Mouse (Mus musculus) liver, postnatal 0 days (tissue): ENCODE results near the gene Zfp668. TPM values are rescaled to one million over a fixed set of nuclear protein-coding genes. Genes with fewer than 3 reads are reported as not detected.

Experiments used
- ATAC-seq: fragments of 200-750 bp; cut with Nextera tagmentation; 2 replicates; pipeline ENCODE4 v1.8.0; 2017; ENCODE audit warnings: mild to moderate bottlenecking, moderate library complexity
- DNase-seq: peaks from one replicate; pipeline ENCODE4 v3.0.0-alpha.2; 2016
- H3K27ac ChIP-seq: fragments of 300-500 bp; sonication (generic); 2 replicates; pipeline ENCODE4 v1.5.1; 2014; ENCODE audit warnings: antibody characterized with exemption, moderate library complexity, mild to moderate bottlenecking, low read depth
- H3K27me3 ChIP-seq: fragments of 300-500 bp; sonication (generic); 2 replicates; pipeline ENCODE4 v1.6.1; 2014; ENCODE audit warnings: low read length, control low read depth, mixed read lengths; ENCODE audit not compliant: insufficient read depth
- H3K36me3 ChIP-seq: fragments of 300-500 bp; sonication (generic); replicated peaks from 2 replicates; pipeline ENCODE4 v1.6.1; 2014; ENCODE audit warnings: mild to moderate bottlenecking, control low read depth, low read length, moderate library complexity, mixed read lengths; ENCODE audit not compliant: insufficient read depth
- H3K4me1 ChIP-seq: fragments of 300-500 bp; sonication (generic); 2 replicates; pipeline ENCODE4 v1.6.1; 2014; ENCODE audit warnings: antibody characterized with exemption, mild to moderate bottlenecking, control low read depth; ENCODE audit not compliant: insufficient read depth
- H3K4me2 ChIP-seq: fragments of 300-500 bp; sonication (generic); 2 replicates; pipeline ENCODE4 v1.6.1; 2014; ENCODE audit warnings: low read depth, mild to moderate bottlenecking, low read length, moderate library complexity, mixed read lengths
- H3K4me3 ChIP-seq: fragments of 300-500 bp; sonication (generic); 2 replicates; pipeline ENCODE4 v1.5.1; 2014; ENCODE audit warnings: low read depth, low read length
- H3K9ac ChIP-seq: fragments of 300-500 bp; sonication (generic); replicated peaks from 2 replicates; pipeline ENCODE4 v1.6.1; 2014; ENCODE audit warnings: mild to moderate bottlenecking, moderate library complexity
- H3K9me3 ChIP-seq: fragments of 300-500 bp; sonication (generic); 2 replicates; pipeline ENCODE4 v1.6.1; 2016; ENCODE audit warnings: mild to moderate bottlenecking, control low read depth, low read length, mixed read lengths
- CTCF ChIP-seq: sonication (generic); IDR thresholded peaks from 2 replicates; pipeline ENCODE4 v1.5.1; 2016; ENCODE audit warnings: antibody characterized with exemption, low read depth
- EP300 ChIP-seq: IDR thresholded peaks from 2 replicates; pipeline ENCODE4 v1.6.1; 2016; ENCODE audit warnings: antibody characterized with exemption, low read depth, mild to moderate bottlenecking
- WGBS: fragments of 180-500 bp; shearing (Covaris S2); extraction: QIAGEN DNeasy Blood & Tissue Kit; methylation state at CpG from one replicate; pipeline ENCODE4 v1.1.7; 2014; ENCODE audit not compliant: insufficient replicate concordance; 5-methylcytosine and 5-hydroxymethylcytosine counted together
- polyA plus RNA-seq: library from polyadenylated mRNA; unstranded; fragments of >200 nt; fragmentation: Nextera tagmentation; extraction: Ambion mirVana; gene quantifications from 2 replicates; pipeline ENCODE4 v1.2.1, GENCODE M21; 2015

Zfp668 gene
- polyA plus RNA-seq, 1 experiment from 2014 or later = 4.5 TPM

DNA sequence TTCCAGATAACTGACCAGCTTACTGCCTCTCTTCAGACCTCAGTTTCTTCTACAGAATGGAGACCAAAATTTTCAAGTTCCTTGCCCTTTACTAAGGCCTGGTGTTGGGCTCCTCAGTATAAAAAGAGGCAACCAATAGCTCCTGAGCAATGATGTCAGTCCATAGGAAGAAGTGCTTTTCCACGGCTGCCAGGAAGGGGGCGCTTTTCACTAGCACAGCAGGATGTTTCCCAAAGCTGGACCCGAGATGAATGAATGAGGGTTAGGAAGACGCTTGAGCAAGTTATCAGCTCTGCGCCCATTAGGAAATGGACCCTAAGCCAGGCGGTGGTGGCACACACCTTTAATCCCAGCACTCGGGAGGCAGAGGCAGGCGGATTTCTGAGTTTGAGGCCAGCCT lies 44.9 kb upstream of the Zfp668 start:
- ATAC-seq = peak; percentile 15; the same call in 1 of the 2 replicates
- Histone ChIP-seq H3K4me3 (no peak overlapping the region), H3K9me3 (no peaks in the 10 kb centered on the region), H3K27ac (peak overlapping the region; percentile 86), H3K4me2 (no peak overlapping the region), H3K27me3 (no peaks in the 10 kb centered on the region), H3K4me1 (peaks cover 22% of the 10 kb centered on the region), H3K9ac (no peak overlapping the region), H3K36me3 (peaks cover 19% of the 10 kb centered on the region; the same call in 1 of the 2 replicates)
- DNase-seq = peak; percentile 65
- TF ChIP-seq EP300 (no peak), CTCF (peak; percentile 71)
- 50% methylated on average over 8 of the region's 8 CpGs for WGBS

GRCm38 (mm10) chr7:127919290-127919689 lies 42.7 kb upstream of the Zfp668 start:
- TF ChIP-seq CTCF (peak; percentile 58), EP300 (no peak)
- Histone ChIP-seq H3K27ac (no peak overlapping the region), H3K4me2 (no peak overlapping the region), H3K4me3 (no peak overlapping the region), H3K9me3 (no peaks in the 10 kb centered on the region), H3K9ac (no peak overlapping the region), H3K36me3 (peaks cover 14% of the 10 kb centered on the region), H3K27me3 (no peaks in the 10 kb centered on the region), H3K4me1 (peaks cover 18% of the 10 kb centered on the region)
- DNase-seq = peak; percentile 57
- 0 out of 2 replicates have a peak, but pooled peaks have one; percentile 6 for ATAC-seq
- 70% methylated on average over 7 of the region's 7 CpGs for WGBS

DNA sequence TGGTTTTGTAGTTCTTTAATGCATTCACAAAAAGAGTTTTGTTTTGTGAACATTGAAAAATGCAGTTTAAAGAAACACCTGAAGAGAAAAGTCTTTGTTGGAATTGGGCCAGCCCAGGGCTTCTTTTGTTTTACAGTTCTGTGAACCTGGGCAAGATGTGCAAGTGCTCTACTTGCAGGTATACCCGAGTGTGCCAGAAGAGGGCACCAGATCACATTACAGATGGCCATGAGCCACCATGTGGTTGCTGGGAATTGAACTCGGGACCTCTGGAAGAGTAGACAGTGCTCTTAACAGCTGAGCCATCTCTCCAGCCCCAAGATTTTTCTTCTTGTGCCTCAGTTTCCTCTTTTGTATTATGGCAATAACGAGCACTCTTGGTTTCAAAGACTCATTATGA lies 41.6 kb upstream of the Zfp668 start:
- ATAC-seq = no peak
- Histone ChIP-seq H3K4me2 (no peak overlapping the region), H3K27ac (no peak overlapping the region), H3K9me3 (no peaks in the 10 kb centered on the region), H3K4me1 (peaks cover 17% of the 10 kb centered on the region), H3K9ac (no peak overlapping the region), H3K36me3 (peaks cover 14% of the 10 kb centered on the region), H3K27me3 (no peaks in the 10 kb centered on the region), H3K4me3 (no peak overlapping the region)
- whole genome bisulfite sequencing = 50% methylated on average over 3 of the region's 3 CpGs
- no peak for TF ChIP-seq EP300
- peak; percentile 75 for TF ChIP-seq CTCF
- peak; percentile 69 for DNase-seq

DNA sequence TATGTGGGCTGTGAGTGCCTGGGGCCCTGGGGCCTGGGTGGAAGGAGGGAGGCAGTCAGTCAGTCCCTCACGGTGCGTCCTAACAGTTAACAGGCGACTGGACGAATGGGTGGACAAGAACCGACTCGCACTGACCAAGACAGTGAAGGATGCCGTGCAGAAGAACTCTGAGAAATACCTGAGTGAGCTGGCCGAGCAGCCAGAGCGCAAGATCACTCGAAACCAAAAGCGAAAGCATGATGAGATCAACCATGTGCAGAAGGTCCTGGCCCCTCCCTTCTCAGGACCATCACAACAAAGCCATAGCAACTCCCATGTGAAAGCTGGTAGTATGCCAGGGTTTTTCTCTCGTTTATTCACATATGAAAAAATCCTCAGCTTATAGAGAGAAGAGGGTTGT lies 38.7 kb upstream of the Zfp668 start:
- Histone ChIP-seq H3K4me2 (no peak overlapping the region), H3K36me3 (peaks cover 14% of the 10 kb centered on the region), H3K9me3 (no peaks in the 10 kb centered on the region), H3K27ac (no peak overlapping the region), H3K9ac (no peak overlapping the region), H3K4me1 (peaks cover 10% of the 10 kb centered on the region), H3K27me3 (no peaks in the 10 kb centered on the region), H3K4me3 (no peak overlapping the region)
- ATAC-seq = no peak
- 80% methylated on average over 12 of the region's 12 CpGs for WGBS
- no peak for DNase-seq
- no peak for TF ChIP-seq CTCF
- no peak for TF ChIP-seq EP300

- peak overlapping the region; percentile 83 for H3K27ac ChIP-seq
- H3K4me3 ChIP-seq = peak overlapping the region; percentile 95
- TF ChIP-seq CTCF = no peak
- no peak for TF ChIP-seq EP300
- H3K9ac ChIP-seq = peak overlapping the region; percentile 83
- peaks cover 31% of the 10 kb centered on the region for H3K36me3 ChIP-seq
- peaks cover 10% of the 10 kb centered on the region for H3K4me1 ChIP-seq
- ATAC-seq (no peak), DNase-seq (no peak)
- H3K4me2 ChIP-seq = peak overlapping the region; percentile 83
- WGBS = 4% methylated on average over 4 of the region's 4 CpGs
- no peaks in the 10 kb centered on the region for H3K9me3 ChIP-seq
- H3K27me3 ChIP-seq = no peaks in the 10 kb centered on the region
These were observed 36.3 kb upstream of the Zfp668 start for GRCm38 (mm10) chr7:127912938-127913337.

DNA sequence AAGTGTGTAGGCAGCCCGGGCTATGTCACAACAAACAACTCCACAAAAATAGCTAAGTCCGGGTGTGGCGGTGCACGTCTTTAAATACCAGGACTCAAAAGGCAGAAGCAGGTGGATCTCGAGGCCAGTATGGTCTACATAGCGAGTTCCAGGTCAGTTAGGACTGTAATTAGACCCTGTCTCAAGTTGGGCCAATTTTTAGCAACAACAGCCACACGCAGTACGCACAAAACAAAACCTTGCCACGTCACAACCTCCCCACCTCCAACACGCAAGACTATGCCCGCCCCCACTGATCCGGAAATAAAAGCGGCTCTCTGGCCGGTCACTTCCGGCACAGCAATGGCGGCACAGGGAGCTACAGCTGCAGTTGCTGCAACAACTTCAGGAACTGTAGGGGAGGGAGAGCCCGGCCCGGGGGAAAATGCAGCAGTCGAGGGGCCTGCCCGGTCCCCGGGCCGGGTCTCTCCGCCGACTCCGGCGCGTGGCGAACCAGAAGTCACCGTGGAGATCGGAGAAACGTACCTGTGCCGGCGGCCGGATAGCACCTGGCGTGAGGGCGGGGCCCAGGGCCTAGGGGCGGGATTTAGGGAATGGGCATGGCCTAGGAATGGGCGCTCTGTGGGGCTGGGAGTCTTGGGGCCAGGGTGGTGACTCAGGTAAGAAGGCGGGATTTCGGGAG lies 35.7 kb upstream of the Zfp668 start, which contains the start of gene Kat8:
TSS of gene Kat8 (plus strand) at position 327 of the 682 bp plus-strand sequence.
- Histone ChIP-seq H3K36me3 (peaks cover 36% of the 10 kb centered on the region), H3K27me3 (no peaks in the 10 kb centered on the region), H3K9me3 (no peaks in the 10 kb centered on the region), H3K9ac (peak within 1 kb of the TSS; percentile 83), H3K4me2 (peak within 1 kb of the TSS; percentile 83), H3K4me3 (peak within 1 kb of the TSS; percentile 95), H3K27ac (peak within 1 kb of the TSS; percentile 83), H3K4me1 (peaks cover 10% of the 10 kb centered on the region)
- WGBS = under 1% methylated on average over 40 of the region's 40 CpGs
- TF ChIP-seq CTCF (no peak), EP300 (peak; percentile 66)
- ATAC-seq (peak; percentile 97), DNase-seq (peak; percentile 93)
